Mouse (Mus musculus): ENCODE measurements around the gene Cenpl. TPM values are rescaled to one million over a fixed set of nuclear protein-coding genes. Genes with fewer than 3 reads are reported as not detected.
A peak's percentile ranks its signal among the peaks of the same experiment; 100 is the strongest.

The Cenpl gene
- polyA plus RNA-seq, 1 experiment from 2014 or later = 35.9 TPM

DNA sequence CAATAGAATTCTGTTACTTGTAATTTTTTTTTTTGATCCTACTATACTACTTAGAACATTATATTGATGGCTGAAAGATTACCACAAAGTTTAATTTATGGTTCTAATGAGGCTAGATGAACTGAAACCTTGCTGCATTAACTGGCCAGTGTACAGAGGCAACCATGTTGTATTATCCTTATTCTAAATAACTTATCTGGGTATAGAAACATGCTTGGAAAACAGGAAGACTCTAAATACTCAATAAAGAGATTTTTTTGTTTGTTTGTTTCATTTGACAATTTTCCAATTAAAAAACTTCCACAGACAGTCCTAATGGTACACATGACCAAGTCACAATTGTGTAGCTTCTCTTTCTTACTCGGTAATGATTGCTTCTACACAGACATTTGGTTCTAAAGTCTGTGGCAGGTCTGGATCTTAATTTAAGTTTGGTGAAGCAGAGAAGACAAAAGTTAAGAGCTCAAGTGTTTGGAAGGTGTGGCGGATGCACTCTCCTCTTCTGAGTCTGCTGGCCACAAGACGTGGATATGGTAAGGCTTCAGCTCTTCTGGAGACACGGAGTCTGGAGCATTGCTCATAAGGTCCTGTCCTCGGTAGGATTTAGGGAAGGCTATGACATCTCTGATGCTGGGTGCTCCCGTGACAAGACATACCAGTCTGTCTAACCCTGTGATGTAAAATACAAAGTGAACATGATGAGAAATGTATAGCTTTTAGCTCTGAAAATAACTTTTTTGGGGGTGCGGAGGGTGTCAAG is 29.1 kb upstream of the Cenpl start:
- no peaks in the 10 kb centered on the region for H3K27me3 ChIP-seq (ENCODE audit: insufficient read depth, low read length)
- H3K4me2 ChIP-seq = no peak overlapping the region
- DNase-seq (no peak), ATAC-seq (ENCODE audit: insufficient read depth) (no peak)
- no peaks in the 10 kb centered on the region for H3K9me3 ChIP-seq (ENCODE audit: low read depth, low read length)
- WGBS = 84% methylated on average over 7 of the region's 7 CpGs
- no peak overlapping the region for H3K4me3 ChIP-seq (ENCODE audit: low read depth, low read length)
- no peak overlapping the region for H3K27ac ChIP-seq (ENCODE audit: low read depth)
- H3K36me3 ChIP-seq (ENCODE audit: insufficient read depth) = peaks cover 61% of the 10 kb centered on the region
- no peaks in the 10 kb centered on the region for H3K4me1 ChIP-seq (ENCODE audit: insufficient read depth)
- no peak overlapping the region for H3K9ac ChIP-seq
- no peak for TF ChIP-seq CTCF (IDR thresholded peaks at IDR 0.05; ENCODE audit: low read depth)

DNA sequence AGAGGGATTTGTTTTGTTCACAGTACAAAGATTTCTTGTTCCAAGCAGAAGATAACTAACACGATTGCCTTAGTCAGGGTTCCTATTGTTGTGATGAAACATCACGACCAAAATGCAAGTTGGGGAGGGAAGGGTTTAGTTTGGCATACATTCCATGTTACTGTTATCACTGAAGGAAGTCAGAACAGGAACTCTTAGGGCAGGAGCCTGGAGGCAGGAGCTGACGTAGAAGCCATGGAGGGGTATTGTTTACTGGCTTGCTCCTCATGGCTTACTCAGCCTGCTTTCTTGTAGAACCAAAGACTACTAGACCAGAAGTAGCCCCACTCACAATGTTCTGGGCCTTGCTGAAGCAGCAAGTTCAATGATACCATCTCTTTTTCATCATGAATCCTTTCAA is 23.5 kb upstream of the Cenpl start:
- H3K4me1 ChIP-seq (ENCODE audit: insufficient read depth) = no peaks in the 10 kb centered on the region
- peaks cover 47% of the 10 kb centered on the region for H3K36me3 ChIP-seq (ENCODE audit: insufficient read depth)
- 82% methylated on average over 3 of the region's 3 CpGs for WGBS
- H3K27ac ChIP-seq (ENCODE audit: low read depth) = no peak overlapping the region
- no peaks in the 10 kb centered on the region for H3K9me3 ChIP-seq (ENCODE audit: low read depth, low read length)
- ATAC-seq (ENCODE audit: insufficient read depth) = no peak
- no peak overlapping the region for H3K4me2 ChIP-seq
- H3K4me3 ChIP-seq (ENCODE audit: low read depth, low read length) = no peak overlapping the region
- no peak for TF ChIP-seq CTCF (IDR thresholded peaks at IDR 0.05; ENCODE audit: low read depth)
- no peak for DNase-seq
- no peaks in the 10 kb centered on the region for H3K27me3 ChIP-seq (ENCODE audit: insufficient read depth, low read length)
- no peak overlapping the region for H3K9ac ChIP-seq

DNA sequence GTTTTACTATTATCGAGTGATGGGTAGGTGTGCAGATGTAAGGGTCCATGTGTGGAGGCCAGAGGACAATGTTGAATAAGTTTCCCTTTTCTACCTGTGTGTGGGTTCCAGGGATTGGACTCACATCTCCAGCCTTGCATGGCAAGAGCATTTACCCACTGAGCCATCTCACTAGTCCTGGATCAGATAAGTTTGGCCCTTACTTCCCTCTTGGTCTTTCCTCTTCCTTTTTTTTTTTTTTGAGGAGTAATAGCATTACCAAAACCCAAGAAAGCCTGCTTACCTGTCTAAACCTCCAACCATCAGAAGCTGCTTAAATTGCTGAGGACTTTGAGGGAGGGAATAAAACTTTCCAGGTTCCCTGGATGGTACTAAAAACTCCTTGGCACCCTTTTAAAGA is 13.3 kb upstream of the Cenpl start:
- Histone ChIP-seq H3K27me3 (ENCODE audit: insufficient read depth, low read length) (no peaks in the 10 kb centered on the region), H3K36me3 (ENCODE audit: insufficient read depth) (peaks cover 39% of the 10 kb centered on the region), H3K9me3 (ENCODE audit: low read depth, low read length) (no peaks in the 10 kb centered on the region), H3K9ac (no peak overlapping the region), H3K4me2 (no peak overlapping the region), H3K4me1 (ENCODE audit: insufficient read depth) (no peaks in the 10 kb centered on the region), H3K27ac (ENCODE audit: low read depth) (no peak overlapping the region), H3K4me3 (ENCODE audit: low read depth, low read length) (no peak overlapping the region)
- TF ChIP-seq CTCF (IDR thresholded peaks at IDR 0.05; ENCODE audit: low read depth) = no peak
- DNase-seq = no peak
- 94% methylated on average over 1 of the region's 1 CpGs for WGBS
- ATAC-seq (ENCODE audit: insufficient read depth) = no peak

DNA sequence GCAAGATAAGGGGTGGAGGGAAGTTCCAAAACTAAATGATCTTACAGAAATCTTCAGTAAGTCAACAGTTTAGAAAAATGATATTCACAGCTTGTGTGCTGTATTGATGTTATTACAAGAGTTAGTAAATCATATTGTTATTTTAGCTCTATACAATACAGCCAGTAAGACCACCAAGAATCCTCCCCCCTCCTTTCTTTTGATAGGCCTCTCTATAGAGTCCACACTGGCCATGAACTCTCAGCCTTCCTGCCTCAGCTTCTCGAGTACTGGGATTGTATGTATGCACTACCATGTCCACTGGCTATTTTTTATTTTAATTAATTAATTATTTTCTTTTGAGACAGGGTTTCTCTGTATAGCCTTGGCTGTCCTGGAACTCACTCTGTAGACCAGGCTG is 7.2 kb upstream of the Cenpl start:
- ATAC-seq (ENCODE audit: insufficient read depth) (no peak), DNase-seq (no peak)

DNA sequence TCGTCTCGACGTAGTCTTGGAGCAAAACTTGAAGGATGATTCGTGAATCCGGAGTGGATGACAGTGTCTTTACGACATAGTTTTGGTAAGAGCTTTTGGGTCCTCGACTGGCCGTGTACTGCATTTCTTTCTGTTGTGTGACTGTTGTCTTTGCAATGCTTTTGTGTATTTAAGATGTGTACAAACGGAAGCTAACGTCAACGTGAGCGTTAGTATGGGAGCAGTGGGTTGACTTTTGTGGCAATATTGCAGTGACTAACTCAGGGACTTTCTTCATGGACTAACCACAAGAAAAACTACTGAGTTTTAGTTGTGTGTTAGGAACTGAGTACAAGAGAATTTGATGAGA is 733 bp downstream of the Cenpl start:
- ATAC-seq (ENCODE audit: insufficient read depth) = no peak
- no peaks in the 10 kb centered on the region for H3K27me3 ChIP-seq (ENCODE audit: insufficient read depth, low read length)
- WGBS = under 1% methylated on average over 12 of the region's 12 CpGs
- no peak for TF ChIP-seq CTCF (IDR thresholded peaks at IDR 0.05; ENCODE audit: low read depth)
- H3K9ac ChIP-seq = peak overlapping the region; percentile 78
- H3K4me2 ChIP-seq = peak overlapping the region; percentile 90
- H3K27ac ChIP-seq (ENCODE audit: low read depth) = peak overlapping the region; percentile 58; the same call in 1 of the 2 replicates
- H3K4me3 ChIP-seq (ENCODE audit: low read depth, low read length) = peak overlapping the region; percentile 67
- no peak for DNase-seq
- peaks cover 9% of the 10 kb centered on the region; the same call in 1 of the 2 replicates for H3K4me1 ChIP-seq (ENCODE audit: insufficient read depth)
- no peaks in the 10 kb centered on the region for H3K9me3 ChIP-seq (ENCODE audit: low read depth, low read length)
- H3K36me3 ChIP-seq (ENCODE audit: insufficient read depth) = peaks cover 13% of the 10 kb centered on the region

More for the DNA sequence above, 7.2 kb upstream of the Cenpl start:
- Histone ChIP-seq H3K27me3 (ENCODE audit: insufficient read depth, low read length) (no peaks in the 10 kb centered on the region), H3K4me2 (no peak overlapping the region), H3K4me1 (ENCODE audit: insufficient read depth) (no peaks in the 10 kb centered on the region), H3K4me3 (ENCODE audit: low read depth, low read length) (no peak overlapping the region), H3K36me3 (ENCODE audit: insufficient read depth) (peaks cover 18% of the 10 kb centered on the region), H3K9ac (no peak overlapping the region), H3K9me3 (ENCODE audit: low read depth, low read length) (no peaks in the 10 kb centered on the region), H3K27ac (ENCODE audit: low read depth) (no peak overlapping the region)
- 66% methylated on average over 1 of the region's 1 CpGs for WGBS
- no peak for TF ChIP-seq CTCF (IDR thresholded peaks at IDR 0.05; ENCODE audit: low read depth)

DNA sequence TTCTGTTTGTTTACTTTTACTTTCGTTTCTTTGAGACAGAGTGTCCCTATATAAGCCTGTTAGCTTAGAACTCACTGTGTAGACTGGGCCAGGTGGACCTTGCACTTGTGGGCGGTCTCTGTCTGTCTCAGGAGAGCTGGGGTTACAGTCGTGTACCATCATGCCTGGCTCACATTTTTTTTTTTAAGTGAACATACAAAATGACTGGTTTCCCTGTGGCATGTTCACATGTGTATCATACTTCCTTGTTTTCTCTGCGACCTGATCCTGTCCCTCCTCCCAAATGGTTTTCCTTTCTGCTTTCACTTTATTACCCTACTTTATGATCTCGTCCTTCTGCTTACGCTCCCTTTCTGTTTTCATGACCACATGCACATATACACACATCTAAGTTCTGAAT is 5.7 kb downstream of the Cenpl start:
- H3K4me1 ChIP-seq (ENCODE audit: insufficient read depth) = peaks cover 9% of the 10 kb centered on the region; the same call in 1 of the 2 replicates
- H3K4me3 ChIP-seq (ENCODE audit: low read depth, low read length) = no peak overlapping the region
- no peak overlapping the region for H3K9ac ChIP-seq
- H3K27ac ChIP-seq (ENCODE audit: low read depth) = no peak overlapping the region
- no peaks in the 10 kb centered on the region for H3K9me3 ChIP-seq (ENCODE audit: low read depth, low read length)
- WGBS = 82% methylated on average over 6 of the region's 6 CpGs
- peaks cover 36% of the 10 kb centered on the region for H3K36me3 ChIP-seq (ENCODE audit: insufficient read depth)
- DNase-seq (no peak), ATAC-seq (ENCODE audit: insufficient read depth) (no peak)
- H3K4me2 ChIP-seq = no peak overlapping the region
- TF ChIP-seq CTCF (IDR thresholded peaks at IDR 0.05; ENCODE audit: low read depth) = no peak
- no peaks in the 10 kb centered on the region for H3K27me3 ChIP-seq (ENCODE audit: insufficient read depth, low read length)

DNA sequence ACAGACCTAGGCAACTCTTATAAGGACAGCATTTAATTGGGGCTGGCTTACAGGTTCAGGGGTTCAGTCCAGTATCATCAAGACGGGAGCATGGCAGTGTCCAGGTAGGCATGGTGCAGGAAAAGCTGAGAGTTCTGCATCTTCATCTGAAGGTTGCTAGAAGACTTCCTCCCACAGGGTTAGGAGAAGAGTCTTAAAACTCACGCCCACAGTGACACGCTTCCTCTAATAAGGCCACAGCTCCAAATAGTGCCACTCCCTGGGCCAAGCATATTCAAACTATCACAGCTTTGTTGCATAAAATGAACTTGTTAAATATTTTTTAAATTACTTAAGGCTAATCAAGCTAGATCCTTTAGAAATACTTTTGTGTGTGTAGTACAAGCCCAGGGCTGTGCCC is 6.7 kb downstream of the Cenpl start:
- DNase-seq = no peak
- H3K9ac ChIP-seq = no peak overlapping the region
- no peak for ATAC-seq (ENCODE audit: insufficient read depth)
- H3K27me3 ChIP-seq (ENCODE audit: insufficient read depth, low read length) = no peaks in the 10 kb centered on the region
- H3K36me3 ChIP-seq (ENCODE audit: insufficient read depth) = peaks cover 43% of the 10 kb centered on the region
- no peak for TF ChIP-seq CTCF (IDR thresholded peaks at IDR 0.05; ENCODE audit: low read depth)
- no peak overlapping the region for H3K27ac ChIP-seq (ENCODE audit: low read depth)
- 88% methylated on average over 3 of the region's 3 CpGs for WGBS
- H3K9me3 ChIP-seq (ENCODE audit: low read depth, low read length) = no peaks in the 10 kb centered on the region
- no peak overlapping the region for H3K4me3 ChIP-seq (ENCODE audit: low read depth, low read length)
- peaks cover 7% of the 10 kb centered on the region; the same call in 1 of the 2 replicates for H3K4me1 ChIP-seq (ENCODE audit: insufficient read depth)
- H3K4me2 ChIP-seq = no peak overlapping the region

Measured in lung, embryonic 14.5 days (tissue).